Mouse (Mus musculus): ENCODE measurements at regions not wholly inside any gene's neighbourhood (a gene's known extent, or its start where the extent isn't known, plus 50 kb on each side); places are given as distances from the start of the nearest gene placed in this dataset.
A peak's percentile ranks its signal among the peaks of the same experiment; 100 is the strongest.

DNA sequence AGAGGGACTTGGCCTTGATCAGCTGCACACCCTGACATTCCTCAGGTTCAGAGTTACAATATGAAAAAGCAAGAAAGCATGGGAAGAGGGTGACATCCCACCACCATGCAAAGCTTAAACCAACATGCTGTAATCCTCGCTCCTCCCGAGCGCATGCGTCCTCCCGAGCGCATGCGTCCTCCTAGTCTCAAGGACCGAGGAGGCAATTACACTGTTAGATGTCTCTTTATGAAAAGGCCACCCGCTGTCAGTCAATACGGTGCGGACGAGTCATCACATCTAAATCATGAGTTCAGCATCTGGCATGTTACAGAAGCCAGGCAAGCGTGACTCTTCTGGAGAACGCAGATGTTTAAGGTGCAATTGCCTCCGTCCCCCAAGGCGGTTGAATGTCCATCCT lies 117.1 kb upstream of the Pkdcc start:
- DNase-seq, result no peak

GRCm38 (mm10) chr17:83098679-83099413 lies 116.2 kb upstream of the Pkdcc start:
- DNase-seq, result no peak

GRCm38 (mm10) chr17:83101035-83101434 lies 114.1 kb upstream of the Pkdcc start:
- DNase-seq, result no peak

DNA sequence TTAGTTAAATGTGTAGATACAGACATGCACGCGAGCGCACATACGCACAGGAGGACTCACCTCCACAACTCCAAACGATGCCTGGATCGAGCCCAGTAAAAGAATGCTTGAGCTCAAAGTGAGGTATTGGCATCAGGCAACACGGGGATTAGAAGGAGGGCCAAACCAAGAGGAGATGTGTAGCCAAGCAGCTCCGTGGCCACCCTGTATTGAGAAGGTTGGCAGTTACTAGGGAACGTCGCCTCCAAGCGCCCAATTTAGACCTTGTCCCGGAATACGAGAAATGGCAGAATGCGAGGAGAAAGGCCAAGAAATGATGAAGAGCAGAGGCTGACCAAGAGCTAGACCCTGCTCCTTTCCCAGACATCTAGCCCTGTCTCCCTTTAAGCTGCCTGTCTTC lies 113.3 kb upstream of the Pkdcc start:
- DNase-seq, result no peak

DNA sequence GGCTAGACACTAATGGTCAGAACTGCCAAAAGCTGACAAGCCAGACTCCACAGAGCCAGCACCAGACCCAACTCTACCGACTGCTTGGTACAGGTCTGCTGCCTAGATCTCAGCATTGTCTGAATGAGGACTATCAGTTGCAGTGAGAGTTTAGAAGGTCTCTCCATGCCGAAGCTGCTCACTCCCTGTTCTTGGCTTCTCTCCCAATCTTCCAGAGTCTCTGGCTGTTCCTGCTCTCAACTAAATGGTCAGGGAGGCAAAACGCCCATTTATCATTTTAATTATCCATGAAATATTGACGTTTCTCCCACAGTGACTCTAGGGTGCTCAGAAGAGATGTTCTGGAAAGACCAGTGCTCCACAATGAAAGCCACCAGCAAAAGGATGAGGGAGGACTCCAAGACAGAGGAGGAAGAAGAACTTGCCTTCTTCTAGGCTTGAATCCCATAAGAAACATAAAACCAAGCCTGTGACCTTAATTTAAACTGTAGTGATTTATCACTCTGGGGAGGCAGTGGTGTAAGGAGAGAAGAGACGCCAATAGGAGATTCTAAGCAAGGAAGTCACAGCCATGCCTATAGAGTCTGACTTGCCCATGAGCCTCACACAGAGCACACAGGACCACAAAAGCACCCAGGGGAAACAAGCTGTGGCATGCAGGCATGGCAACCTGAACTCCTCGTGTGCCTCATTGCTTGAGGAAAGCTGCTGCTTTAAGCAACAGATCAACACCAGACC lies 112.2 kb upstream of the Pkdcc start:
- DNase-seq, result no peak

- no peak for DNase-seq
Measured at GRCm38 (mm10) chr17:83108151-83108550, 106.9 kb upstream of the Pkdcc start.

- peak; percentile 64 for DNase-seq
Measured at GRCm38 (mm10) chr17:83109792-83110440, 105.2 kb upstream of the Pkdcc start.

DNA sequence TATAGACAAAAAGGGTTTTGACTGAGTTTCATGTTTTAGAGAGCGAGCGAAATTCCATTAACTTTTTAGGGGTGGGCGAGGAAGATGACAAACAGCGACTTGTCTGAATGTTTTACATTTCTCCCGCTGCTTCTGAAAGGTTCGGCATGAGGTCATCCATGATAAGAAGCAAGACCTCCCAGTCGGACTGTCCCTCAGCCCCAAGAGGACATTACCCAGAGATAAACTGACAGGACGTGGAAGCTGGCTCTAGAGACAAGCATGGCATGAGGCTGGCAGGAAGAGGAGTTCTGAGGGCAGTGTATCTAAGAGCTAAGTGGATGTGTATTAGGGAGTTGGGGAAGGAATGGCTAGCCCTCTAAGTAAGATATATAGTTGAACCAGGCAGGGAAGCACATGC lies 104.5 kb upstream of the Pkdcc start:
- no peak for DNase-seq

- peak; percentile 46 for DNase-seq
Measured at GRCm38 (mm10) chr17:83115146-83115545, 99.9 kb upstream of the Pkdcc start.

- no peak for DNase-seq
Measured at GRCm38 (mm10) chr17:83115832-83116480, 99.1 kb upstream of the Pkdcc start.

GRCm38 (mm10) chr17:83120665-83121232 lies 94.3 kb upstream of the Pkdcc start:
- no peak for DNase-seq

DNA sequence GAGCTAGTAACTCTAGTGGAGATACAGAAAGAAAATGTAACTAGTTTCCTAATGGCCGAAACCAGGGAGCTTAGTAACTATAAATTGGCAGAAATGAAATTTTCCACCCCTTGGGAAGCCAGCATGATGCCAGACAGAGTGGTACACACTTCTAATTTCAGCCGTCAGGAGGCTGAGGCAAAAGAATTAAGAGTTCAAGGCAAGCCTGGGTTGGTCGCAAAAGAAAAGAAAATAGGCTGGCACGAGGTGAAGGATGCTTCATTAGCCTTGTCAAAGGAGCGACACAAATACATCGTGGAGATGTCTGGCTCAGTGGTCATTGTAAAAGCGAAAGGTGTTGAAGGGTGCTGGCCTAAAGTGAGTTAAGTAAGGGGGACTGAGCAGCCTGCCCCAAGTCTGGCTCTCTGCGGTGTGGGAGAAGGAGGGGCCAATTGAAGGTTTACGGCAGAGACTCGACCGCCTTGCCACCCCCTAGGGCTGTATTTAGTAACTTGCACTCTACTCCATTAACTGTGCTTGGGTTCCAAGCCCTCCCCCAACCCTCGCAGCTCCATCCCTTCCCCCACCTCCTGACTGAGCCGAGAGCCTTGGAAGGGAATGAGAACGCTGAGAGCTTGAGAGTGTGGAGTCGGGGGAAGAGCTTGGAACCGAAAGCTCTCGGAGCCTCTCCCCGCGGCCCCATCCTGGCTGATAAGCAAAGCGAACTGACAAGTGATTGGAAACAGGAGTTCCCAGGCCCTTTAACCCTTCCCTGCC lies 92.4 kb upstream of the Pkdcc start:
- DNase-seq, result no peak

DNA sequence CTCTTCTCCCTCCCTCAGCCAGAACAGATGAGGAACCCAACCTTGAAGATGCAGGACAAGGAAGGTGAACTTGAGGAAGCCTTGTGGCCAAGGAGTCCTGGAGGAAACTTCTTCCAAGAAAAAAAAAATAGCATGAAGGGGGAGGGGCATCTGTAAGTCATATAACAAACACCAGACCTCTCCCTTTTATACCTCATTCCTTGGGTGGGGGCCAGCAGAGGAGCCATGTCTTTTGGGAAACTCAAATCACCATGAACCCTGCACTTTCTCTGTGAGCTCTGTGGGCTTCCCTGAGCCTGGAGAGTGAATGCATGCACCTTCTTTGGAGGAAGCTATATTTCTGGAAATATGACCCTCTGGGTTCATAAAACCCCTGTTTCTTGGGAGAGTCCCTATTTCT lies 90.0 kb upstream of the Pkdcc start:
- no peak for DNase-seq

DNA sequence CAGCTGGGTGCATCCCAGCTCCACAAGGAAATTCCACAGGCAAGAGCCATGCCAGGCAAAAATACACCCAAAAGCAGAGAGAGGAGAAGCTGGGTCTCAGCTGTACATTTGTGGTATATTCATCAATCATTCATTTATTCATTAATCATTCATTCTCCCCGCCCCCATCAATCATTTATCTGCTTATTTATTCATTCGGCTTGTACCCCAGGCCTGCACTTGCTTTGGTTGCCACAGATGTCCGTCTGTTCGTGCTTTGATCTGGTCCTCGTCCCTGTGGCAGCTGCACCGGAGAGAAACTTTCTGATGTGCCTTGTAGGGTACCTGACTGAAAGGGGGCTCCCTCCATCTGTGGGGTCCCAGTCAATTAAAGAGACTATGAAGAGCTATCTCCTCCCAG lies 87.2 kb upstream of the Pkdcc start:
- DNase-seq, result no peak

DNA sequence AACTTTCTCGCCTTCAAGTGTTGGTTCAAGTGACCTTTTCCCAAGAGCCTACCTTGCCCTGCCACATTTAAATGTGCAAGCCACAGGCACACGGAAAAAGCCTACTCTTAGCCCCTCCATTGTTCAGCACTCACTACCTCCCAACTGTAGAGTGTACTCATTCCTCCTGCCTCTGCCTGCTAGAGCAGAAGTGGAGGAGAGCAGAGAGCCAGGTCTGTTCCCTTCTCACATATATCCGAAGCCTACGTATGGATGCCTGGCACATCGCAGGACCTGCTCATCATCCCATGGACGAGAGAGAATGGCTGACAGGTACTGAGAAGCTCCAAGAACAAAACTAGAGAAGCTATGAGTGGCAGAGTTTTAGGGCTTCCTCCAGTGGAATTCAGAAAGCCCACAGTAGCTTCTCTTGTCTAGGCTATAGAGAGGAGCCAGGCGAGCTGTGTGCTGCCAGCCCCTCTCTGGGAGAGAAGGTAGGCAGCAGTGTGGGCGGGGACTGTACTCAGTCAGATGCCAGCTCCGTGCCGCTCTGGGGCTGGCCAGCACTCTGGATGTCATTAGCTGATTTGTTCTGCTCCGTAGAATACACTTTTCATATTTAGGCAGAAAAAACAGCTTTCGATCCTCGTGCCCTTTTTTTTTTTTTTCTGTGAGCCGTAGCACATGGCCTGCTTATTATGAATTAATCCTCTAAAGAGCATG lies 86.1 kb upstream of the Pkdcc start:
- peak; percentile 86 for DNase-seq

GRCm38 (mm10) chr17:83129658-83130057 lies 85.4 kb upstream of the Pkdcc start:
- DNase-seq, result no peak

GRCm38 (mm10) chr17:83133201-83133600 lies 81.9 kb upstream of the Pkdcc start:
- no peak for DNase-seq

- no peak for DNase-seq
Measured at GRCm38 (mm10) chr17:83135441-83136120, 79.5 kb upstream of the Pkdcc start.

- DNase-seq, result no peak
Measured at GRCm38 (mm10) chr17:83136267-83136666, 78.8 kb upstream of the Pkdcc start.

- no peak for DNase-seq
Measured at GRCm38 (mm10) chr17:83137720-83138119, 77.4 kb upstream of the Pkdcc start.

All from layer of hippocampus, adult 9-11 months (tissue).